Mouse (Mus musculus) brown adipose tissue, adult 24 weeks (tissue): Measurements from ENCODE around the gene Dnajb1. TPM values are rescaled to one million over a fixed set of nuclear protein-coding genes. Genes with fewer than 3 reads are reported as not detected.

Experiments used
- H3K27ac ChIP-seq: fragments of 200-500 bp; replicated peaks from 2 replicates; pipeline ENCODE4 v1.5.1; 2012; ENCODE audit warnings: low read depth, mild to moderate bottlenecking, low read length
- H3K4me1 ChIP-seq: fragments of 200-500 bp; 2 replicates; pipeline ENCODE4 v1.6.1; 2012; ENCODE audit warnings: low read length, mixed read lengths; ENCODE audit not compliant: control insufficient read depth, insufficient read depth, insufficient read length
- H3K4me3 ChIP-seq: fragments of 200-500 bp; 2 replicates; pipeline ENCODE4 v1.5.1; 2012; ENCODE audit warnings: low read depth, mild to moderate bottlenecking, low read length, moderate library complexity; ENCODE audit not compliant: insufficient read depth
- polyA plus RNA-seq: library from polyadenylated mRNA; stranded (reverse); fragments of >200 nt; gene quantifications from 2 replicates; pipeline ENCODE4 v1.2.4, GENCODE M21; 2012; ENCODE audit not compliant: missing spikeins, insufficient read depth, insufficient read length

The Dnajb1 gene
- polyA plus RNA-seq, 1 experiment, result 25.0 TPM

GRCm38 (mm10) chr8:83573140-83573875, 34.7 kb upstream of the Dnajb1 start:
- H3K4me1 ChIP-seq, result peaks cover 33% of the 10 kb centered on the region
- H3K27ac ChIP-seq, result no peak overlapping the region
- no peak overlapping the region for H3K4me3 ChIP-seq

- peaks cover 34% of the 10 kb centered on the region for H3K4me1 ChIP-seq
- H3K4me3 ChIP-seq, result no peak overlapping the region
- H3K27ac ChIP-seq, result no peak overlapping the region
Measured at GRCm38 (mm10) chr8:83574631-83575315, 33.2 kb upstream of the Dnajb1 start.

GRCm38 (mm10) chr8:83575561-83576515, 32.2 kb upstream of the Dnajb1 start:
- Histone ChIP-seq H3K27ac (0 out of 2 replicates have a peak overlapping the region, but pooled peaks have one; percentile 37), H3K4me1 (peaks cover 40% of the 10 kb centered on the region), H3K4me3 (peak overlapping the region; percentile 32; the same call in 1 of the 2 replicates)

GRCm38 (mm10) chr8:83576516-83576895, 31.5 kb upstream of the Dnajb1 start:
- peak overlapping the region; percentile 60 for H3K27ac ChIP-seq
- peaks cover 42% of the 10 kb centered on the region for H3K4me1 ChIP-seq
- H3K4me3 ChIP-seq, result no peak overlapping the region

- no peak overlapping the region for H3K4me3 ChIP-seq
- H3K27ac ChIP-seq, result peak overlapping the region; percentile 60
- H3K4me1 ChIP-seq, result peaks cover 42% of the 10 kb centered on the region
Measured at GRCm38 (mm10) chr8:83576921-83577320, 31.1 kb upstream of the Dnajb1 start.

GRCm38 (mm10) chr8:83577384-83577791, 30.6 kb upstream of the Dnajb1 start:
- no peak overlapping the region for H3K4me3 ChIP-seq
- peak overlapping the region; percentile 73 for H3K27ac ChIP-seq
- peaks cover 42% of the 10 kb centered on the region for H3K4me1 ChIP-seq

GRCm38 (mm10) chr8:83578131-83579055, 29.6 kb upstream of the Dnajb1 start:
- Histone ChIP-seq H3K4me1 (peaks cover 42% of the 10 kb centered on the region), H3K4me3 (no peak overlapping the region), H3K27ac (peak overlapping the region; percentile 43)

- Histone ChIP-seq H3K4me3 (no peak overlapping the region), H3K4me1 (peaks cover 42% of the 10 kb centered on the region), H3K27ac (0 out of 2 replicates have a peak overlapping the region, but pooled peaks have one; percentile 10)
Measured at GRCm38 (mm10) chr8:83579676-83580075, 28.3 kb upstream of the Dnajb1 start.

GRCm38 (mm10) chr8:83580826-83581225, 27.2 kb upstream of the Dnajb1 start:
- H3K4me1 ChIP-seq, result peaks cover 31% of the 10 kb centered on the region
- no peak overlapping the region for H3K27ac ChIP-seq
- no peak overlapping the region for H3K4me3 ChIP-seq

- no peak overlapping the region for H3K27ac ChIP-seq
- H3K4me3 ChIP-seq, result no peak overlapping the region
- peaks cover 20% of the 10 kb centered on the region for H3K4me1 ChIP-seq
Measured at GRCm38 (mm10) chr8:83582226-83582625, 25.8 kb upstream of the Dnajb1 start.

GRCm38 (mm10) chr8:83583236-83583635, 24.8 kb upstream of the Dnajb1 start:
- Histone ChIP-seq H3K27ac (no peak overlapping the region), H3K4me3 (no peak overlapping the region), H3K4me1 (peaks cover 17% of the 10 kb centered on the region)

- H3K4me3 ChIP-seq, result no peak overlapping the region
- peaks cover 7% of the 10 kb centered on the region for H3K4me1 ChIP-seq
- no peak overlapping the region for H3K27ac ChIP-seq
Measured at GRCm38 (mm10) chr8:83584771-83585170, 23.2 kb upstream of the Dnajb1 start.

- no peak overlapping the region for H3K4me3 ChIP-seq
- H3K27ac ChIP-seq, result no peak overlapping the region
- H3K4me1 ChIP-seq, result peaks cover 6% of the 10 kb centered on the region
Measured at GRCm38 (mm10) chr8:83585333-83585732, 22.7 kb upstream of the Dnajb1 start.

GRCm38 (mm10) chr8:83587644-83588043, 20.3 kb upstream of the Dnajb1 start:
- no peak overlapping the region for H3K27ac ChIP-seq

More at GRCm38 (mm10) chr8:83587644-83588043, 20.3 kb upstream of the Dnajb1 start:
- peaks cover 2% of the 10 kb centered on the region; the same call in 1 of the 2 replicates for H3K4me1 ChIP-seq
- no peak overlapping the region for H3K4me3 ChIP-seq
